Mouse (Mus musculus) gastrocnemius, postnatal 36 days (tissue): ENCODE results near the gene Gm13103. TPM values are rescaled to one million over a fixed set of nuclear protein-coding genes. Genes with fewer than 3 reads are reported as not detected.
"Not testable (repeated sequence)": the region's sequence is repeated elsewhere in the genome, so short reads cannot be mapped to it uniquely, and the experiment has no call there.

Experiments
- DNase-seq, 2 experiments: peaks; one replicate each; pipeline ENCODE4 v3.0.0; 2022
- intact Hi-C: fragments of 180-260 bp; cut with DNase I; formaldehyde crosslinking; loops from one replicate; pipeline ENCODE4 v1.15.1; 2025
- long read RNA-seq, 2 experiments: library from polyadenylated mRNA; stranded (forward); transcript quantifications; one replicate each; pipeline ENCODE4 v2.0.0; 2021
- total RNA-seq, 2 experiments: library from RNA; stranded (reverse); gene quantifications; 2 replicates each; pipeline ENCODE4 v1.2.3; 2021

The Gm13103 gene
- total RNA-seq = not detected
- long read RNA-seq, experiment 1 = 0 reads
- long read RNA-seq, experiment 2 = 0 reads

DNA sequence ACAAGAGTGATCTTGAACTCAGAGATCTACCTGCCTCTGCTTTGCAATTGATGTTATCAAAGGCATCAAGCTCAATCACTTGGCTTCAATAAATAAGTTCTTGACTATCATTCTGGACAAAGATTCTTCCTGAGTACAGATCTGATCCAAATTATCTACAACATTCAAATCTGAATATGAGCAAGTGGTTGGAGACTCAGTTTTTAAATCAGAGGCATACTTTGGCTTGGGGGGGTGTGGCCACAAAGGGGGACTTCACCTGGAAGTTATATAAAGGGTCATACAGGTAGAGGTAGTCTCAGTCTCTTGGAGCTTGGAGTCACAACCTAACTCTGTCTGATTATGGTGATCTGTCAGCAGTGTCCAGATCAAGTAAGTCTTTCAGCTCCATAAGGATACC lies at the start of gene Gm13103:
Gene Gm13103 (plus strand): TSS at position 301 of the 400 bp plus-strand sequence.
- DNase-seq, intact Hi-C loops: not testable (repeated sequence)

DNA sequence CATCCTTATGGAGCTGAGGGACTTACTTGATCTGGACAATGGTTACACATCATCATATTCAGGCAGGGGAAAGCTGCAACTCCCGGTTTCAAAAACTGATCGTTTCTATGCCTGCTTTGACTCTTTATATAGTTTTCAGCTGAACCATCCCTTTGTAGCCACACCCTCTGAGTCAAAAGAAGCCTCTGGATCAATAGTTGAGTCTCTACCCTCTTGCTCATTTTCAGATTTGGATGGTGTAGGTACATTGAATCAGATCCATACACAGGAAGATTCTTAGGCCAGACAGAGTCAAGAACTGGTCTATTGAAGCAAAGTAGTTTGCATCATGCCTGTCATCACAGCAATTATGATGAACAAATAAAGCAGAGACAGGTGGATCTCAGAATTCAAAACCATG lies 30.3 kb upstream of the Gm13103 start, which contains the start of gene Gm13084:
Gene Gm13084 (minus strand): TSS at position 101 of the 400 bp plus-strand sequence.
- intact Hi-C loops = no loop called here
- DNase-seq = no peak

- intact Hi-C loops, DNase-seq: not testable (repeated sequence)
Measured at GRCm38 (mm10) chr4:143882371-143882770, 36.1 kb downstream of the Gm13103 start.

GRCm38 (mm10) chr4:143894406-143894805 lies 48.1 kb downstream of the Gm13103 start:
- intact Hi-C loops, DNase-seq: not testable (repeated sequence)

DNA sequence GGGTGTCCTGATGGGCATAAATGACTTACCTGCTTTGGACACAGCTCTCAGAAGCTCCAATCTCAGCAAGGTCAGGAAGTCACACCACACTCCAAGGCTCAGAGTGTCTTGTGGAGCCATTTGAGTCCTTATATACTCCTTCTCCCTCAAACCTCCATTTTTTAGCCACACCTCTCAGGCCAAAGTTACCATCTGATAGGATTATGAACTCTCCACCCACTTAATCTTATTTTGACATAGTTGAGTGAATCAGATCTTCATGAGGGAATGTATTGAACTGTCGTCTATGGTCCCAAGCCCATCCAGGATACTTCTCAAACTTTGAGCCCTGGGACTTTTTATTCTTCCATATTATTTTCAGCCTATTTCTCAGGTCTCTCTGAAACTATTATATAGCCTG lies 54.0 kb downstream of the Gm13103 start, which contains the start of gene Pramef6:
Gene Pramef6 (minus strand): TSS at position 101 of the 400 bp plus-strand sequence.
- intact Hi-C loops = loop anchor here (5.0 kb wide), 1 partner anchor 293 kb away; no protein-coding TSS in a partner anchor
- not testable (repeated sequence) for DNase-seq

Other genes starting within 250 kb of the Gm13103 start
- gene Gm13083, start 231.5 kb upstream of the Gm13103 start, total RNA-seq = not detected
- not detected for gene Gm13088, start 189.3 kb upstream of the Gm13103 start, total RNA-seq
- not detected for gene Gm13089, start 143.8 kb upstream of the Gm13103 start, total RNA-seq
- not detected for gene Gm13078, start 127.0 kb upstream of the Gm13103 start, total RNA-seq
- not detected for gene Gm13023, start 57.1 kb upstream of the Gm13103 start, total RNA-seq
- gene Gm13084, start 30.4 kb upstream of the Gm13103 start, total RNA-seq = not detected
- gene Pramef6, start 53.9 kb downstream of the Gm13103 start, total RNA-seq = not detected
- not detected for gene Pramef25, start 104.5 kb downstream of the Gm13103 start, total RNA-seq
- not detected for gene Gm13101, start 120.5 kb downstream of the Gm13103 start, total RNA-seq
- gene Pramef17, start 147.9 kb downstream of the Gm13103 start, total RNA-seq = not detected
- gene Pramel4, start 212.6 kb downstream of the Gm13103 start, total RNA-seq = not detected